Mouse (Mus musculus) lung, adult 18-20 months (tissue): ENCODE measurements around the gene Cdh1.
"Not testable (repeated sequence)": the region's sequence is repeated elsewhere in the genome, so short reads cannot be mapped to it uniquely, and the experiment has no call there.

Experiments used
- DNase-seq, 2 experiments: peaks; one replicate each; pipeline ENCODE4 v3.0.0; 2022; ENCODE audit warnings: mixed read lengths in 2 of 2

Gene Cdh1

DNA sequence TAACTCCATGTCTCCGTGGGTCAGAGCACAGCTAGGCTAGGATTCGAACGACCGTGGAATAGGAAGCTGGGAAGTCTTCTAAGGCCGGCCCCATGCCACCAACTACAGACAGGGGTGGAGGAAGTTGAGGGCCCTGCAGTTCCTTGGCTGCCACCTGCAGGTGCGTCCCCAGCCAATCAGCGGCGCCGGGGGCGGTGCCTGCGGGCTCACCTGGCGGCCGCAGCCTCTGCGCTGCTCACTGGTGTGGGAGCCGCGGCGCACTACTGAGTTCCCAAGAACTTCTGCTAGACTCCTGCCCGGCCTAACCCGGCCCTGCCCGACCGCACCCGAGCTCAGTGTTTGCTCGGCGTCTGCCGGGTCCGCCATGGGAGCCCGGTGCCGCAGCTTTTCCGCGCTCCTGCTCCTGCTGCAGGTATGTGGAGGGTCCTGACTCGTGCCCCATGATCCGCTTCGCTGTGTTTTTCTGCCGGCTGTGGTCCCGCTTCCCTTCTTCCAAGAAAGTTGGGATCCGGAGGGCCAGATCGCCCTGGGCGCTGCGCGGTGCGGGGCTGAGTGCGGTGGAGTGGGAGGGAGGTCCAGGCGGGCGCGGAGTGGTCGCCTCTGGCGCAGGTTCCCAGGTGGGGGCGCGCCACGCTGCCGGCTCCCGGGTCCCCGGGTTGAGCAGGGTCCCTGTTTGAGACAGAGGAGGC is at the start of gene Cdh1:
Gene Cdh1, plus strand, starts transcription at position 221 of the 689 bp plus-strand sequence.
- peak; percentile 92 to 94 for DNase-seq

GRCm38 (mm10) chr8:106554011-106554410 is 49.1 kb upstream of the Cdh1 start:
- DNase-seq = no peak

DNA sequence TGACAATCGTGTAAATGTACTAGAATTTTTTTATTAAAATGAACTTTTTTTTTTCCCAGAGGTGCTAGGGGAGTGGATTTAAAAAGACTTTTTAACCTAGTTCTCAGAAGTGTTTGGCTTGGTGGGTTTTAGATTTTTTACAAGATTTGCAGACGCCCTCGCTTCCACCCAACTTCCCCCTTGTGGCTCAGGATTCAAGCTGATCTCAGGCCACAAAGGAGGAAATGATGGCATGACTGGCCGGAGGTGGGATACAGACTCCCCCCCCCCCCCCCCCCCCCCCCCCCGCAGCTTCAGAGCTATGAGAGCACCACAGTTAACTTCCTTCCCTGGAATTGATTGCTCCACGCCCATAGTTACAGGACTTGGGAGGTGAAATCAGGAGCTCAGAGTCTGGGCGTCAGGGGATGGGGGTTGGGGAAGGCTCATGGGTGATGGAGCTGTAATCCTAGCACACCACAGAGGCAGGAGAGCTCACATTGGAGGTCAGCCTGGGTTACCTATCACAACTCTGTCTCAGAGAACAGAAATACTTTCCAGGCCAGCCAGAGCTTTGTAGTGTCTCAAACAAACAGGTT is 47.0 kb upstream of the Cdh1 start:
- no peak for DNase-seq

- DNase-seq = no peak
Measured at GRCm38 (mm10) chr8:106559844-106560243, 43.3 kb upstream of the Cdh1 start.

GRCm38 (mm10) chr8:106561097-106561865 is 41.9 kb upstream of the Cdh1 start:
- peak; percentile 89 to 93 for DNase-seq

DNA sequence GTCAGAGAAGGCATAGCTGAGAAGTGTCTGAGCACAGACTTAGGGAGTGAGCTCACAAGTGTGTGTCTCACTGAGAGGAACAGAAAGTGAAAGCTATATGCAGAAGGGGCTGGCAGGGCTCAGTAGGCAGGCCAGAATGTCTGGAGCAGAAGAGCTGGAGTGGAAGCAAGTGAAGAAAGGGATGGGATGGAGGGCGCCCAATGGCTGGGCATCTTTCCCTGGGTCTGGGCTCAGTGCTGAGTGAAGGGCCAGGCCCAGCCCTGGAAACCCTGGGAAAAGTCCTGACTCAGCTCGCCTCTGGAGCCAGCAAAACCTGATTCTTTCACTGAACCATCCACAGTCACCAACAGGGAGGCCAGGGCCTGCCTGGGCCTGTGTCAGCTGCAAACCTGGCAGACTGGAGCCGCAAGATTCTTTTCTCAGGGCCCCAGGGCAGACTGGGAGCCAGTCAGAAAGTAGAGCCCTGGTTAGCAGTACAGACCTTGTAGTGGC is 39.4 kb upstream of the Cdh1 start:
- DNase-seq = peak; percentile 45 to 59

GRCm38 (mm10) chr8:106569006-106569405 is 34.1 kb upstream of the Cdh1 start:
- no peak for DNase-seq

GRCm38 (mm10) chr8:106570386-106570785 is 32.8 kb upstream of the Cdh1 start:
- no peak for DNase-seq

GRCm38 (mm10) chr8:106571551-106572172 is 31.5 kb upstream of the Cdh1 start:
- DNase-seq = no peak

GRCm38 (mm10) chr8:106572175-106572574 is 31.0 kb upstream of the Cdh1 start:
- not testable (repeated sequence) for DNase-seq

GRCm38 (mm10) chr8:106573168-106573567 is 30.0 kb upstream of the Cdh1 start, which contains the start of gene Gm10073:
Gene Gm10073, minus strand, starts transcription at chr8:106573461.
- DNase-seq = not testable (repeated sequence)

DNA sequence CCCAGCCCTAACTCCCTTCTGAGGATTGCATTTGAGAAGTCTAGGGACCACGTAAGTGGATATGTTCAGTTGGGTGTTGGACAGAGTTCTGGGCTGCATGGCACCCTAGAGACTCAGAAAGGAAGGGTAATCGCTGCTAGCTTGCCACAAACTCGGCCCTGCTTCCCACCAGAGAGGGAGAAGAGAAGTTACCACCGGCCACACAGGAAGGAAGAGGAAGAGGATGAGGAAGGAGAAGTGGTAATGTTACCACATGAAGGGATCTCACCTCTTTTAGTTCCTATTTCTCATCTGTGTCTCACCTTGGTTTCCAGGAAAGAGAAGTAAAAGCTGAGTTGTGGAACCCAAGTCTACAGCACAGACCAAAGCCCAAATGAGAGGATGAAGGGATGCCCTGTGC is 28.9 kb upstream of the Cdh1 start:
- DNase-seq = no peak

GRCm38 (mm10) chr8:106576849-106577555 is 26.1 kb upstream of the Cdh1 start:
- DNase-seq = peak; percentile 43 to 65

- DNase-seq = no peak
Measured at GRCm38 (mm10) chr8:106579510-106579909, 23.6 kb upstream of the Cdh1 start.

DNA sequence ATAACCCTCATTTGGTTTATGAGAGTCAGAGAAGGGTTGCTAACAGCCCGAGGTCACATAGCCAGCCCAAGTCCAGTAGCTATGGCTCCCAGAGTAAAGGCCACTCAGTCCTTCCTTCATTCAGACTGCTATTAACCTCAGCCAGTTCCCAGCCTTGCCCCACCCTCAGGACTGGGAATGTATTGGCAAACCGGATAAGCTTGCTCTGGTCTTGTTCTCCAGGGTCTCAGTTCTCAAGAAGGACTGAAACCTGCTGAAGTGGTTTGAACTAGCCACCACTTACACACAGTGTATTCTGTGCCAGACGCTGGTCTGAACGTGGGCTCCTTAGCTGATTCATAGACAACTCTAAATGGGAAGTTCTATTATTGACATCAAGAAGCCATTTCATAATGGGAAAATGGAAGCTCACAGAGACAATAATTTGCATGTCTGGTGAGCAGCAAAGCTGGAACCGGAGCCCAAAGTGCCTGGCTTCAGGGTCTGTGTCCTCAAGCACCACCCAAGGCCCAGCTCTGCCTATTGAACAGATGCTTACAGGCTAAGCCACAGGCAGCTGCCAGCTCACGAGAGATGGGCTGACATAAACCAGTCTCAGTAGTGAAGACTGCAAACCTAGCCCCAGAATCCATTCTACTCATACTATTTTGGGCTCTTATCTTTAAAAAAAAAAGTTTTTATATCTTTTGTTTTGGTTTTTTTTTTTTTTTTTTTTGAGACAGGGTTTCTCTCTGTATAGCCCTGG is 21.6 kb upstream of the Cdh1 start:
- DNase-seq = peak; percentile 58 to 75

DNA sequence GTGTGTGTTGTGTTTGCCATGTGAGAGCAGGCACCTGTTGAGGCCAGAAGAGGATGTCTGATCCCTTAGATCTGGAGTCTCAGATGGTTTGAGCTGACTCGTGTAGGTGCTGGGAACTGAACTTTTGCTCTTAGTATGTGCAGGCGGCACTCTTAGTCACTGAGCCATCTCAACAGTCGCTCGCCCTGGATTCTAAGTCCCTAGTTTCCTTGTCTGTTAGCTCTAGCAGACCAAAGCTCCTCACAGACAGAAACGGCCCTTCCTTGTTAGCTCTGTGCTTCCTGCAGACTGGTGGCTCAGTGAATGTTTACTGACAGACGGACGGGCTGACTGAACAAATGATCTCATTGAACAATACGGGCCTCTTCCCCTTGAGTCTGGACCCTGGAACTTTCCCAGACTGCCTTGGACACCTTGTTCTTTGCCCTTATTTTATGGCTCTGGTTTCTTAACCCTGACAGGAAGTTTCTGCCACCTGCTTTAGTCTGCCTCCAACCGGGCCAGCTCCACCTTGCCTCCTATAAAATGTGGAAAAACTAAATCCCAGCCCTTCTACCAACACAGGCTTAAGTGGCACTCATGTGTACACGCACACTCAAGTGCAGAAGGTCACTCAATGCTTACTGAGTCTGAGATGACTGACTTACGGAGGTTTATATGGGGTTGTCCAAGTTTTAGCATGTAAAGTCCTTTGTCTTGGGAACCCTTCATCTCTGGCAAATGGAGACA is 18.0 kb upstream of the Cdh1 start:
- DNase-seq = peak in 1 of 2 experiments; percentile 38

DNA sequence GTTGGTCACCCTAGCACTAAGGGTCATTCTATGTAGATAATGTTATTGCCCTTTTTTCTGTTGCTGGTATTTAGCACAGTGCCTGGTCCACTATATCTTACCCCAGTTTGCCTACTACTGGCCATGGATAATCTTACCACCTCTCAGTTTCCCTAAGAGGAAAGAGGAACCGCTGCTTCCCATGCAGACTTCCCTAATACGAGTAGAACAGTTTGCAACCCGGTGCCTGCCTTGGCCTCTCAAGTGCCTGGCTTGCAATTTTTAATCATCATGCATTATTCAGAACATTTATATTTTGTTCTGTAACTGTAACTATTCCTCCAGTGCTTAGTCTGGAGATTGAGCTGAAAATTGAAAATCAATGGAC is 17.5 kb upstream of the Cdh1 start:
- no peak for DNase-seq

- DNase-seq = no peak
Measured at GRCm38 (mm10) chr8:106586896-106587295, 16.3 kb upstream of the Cdh1 start.

DNA sequence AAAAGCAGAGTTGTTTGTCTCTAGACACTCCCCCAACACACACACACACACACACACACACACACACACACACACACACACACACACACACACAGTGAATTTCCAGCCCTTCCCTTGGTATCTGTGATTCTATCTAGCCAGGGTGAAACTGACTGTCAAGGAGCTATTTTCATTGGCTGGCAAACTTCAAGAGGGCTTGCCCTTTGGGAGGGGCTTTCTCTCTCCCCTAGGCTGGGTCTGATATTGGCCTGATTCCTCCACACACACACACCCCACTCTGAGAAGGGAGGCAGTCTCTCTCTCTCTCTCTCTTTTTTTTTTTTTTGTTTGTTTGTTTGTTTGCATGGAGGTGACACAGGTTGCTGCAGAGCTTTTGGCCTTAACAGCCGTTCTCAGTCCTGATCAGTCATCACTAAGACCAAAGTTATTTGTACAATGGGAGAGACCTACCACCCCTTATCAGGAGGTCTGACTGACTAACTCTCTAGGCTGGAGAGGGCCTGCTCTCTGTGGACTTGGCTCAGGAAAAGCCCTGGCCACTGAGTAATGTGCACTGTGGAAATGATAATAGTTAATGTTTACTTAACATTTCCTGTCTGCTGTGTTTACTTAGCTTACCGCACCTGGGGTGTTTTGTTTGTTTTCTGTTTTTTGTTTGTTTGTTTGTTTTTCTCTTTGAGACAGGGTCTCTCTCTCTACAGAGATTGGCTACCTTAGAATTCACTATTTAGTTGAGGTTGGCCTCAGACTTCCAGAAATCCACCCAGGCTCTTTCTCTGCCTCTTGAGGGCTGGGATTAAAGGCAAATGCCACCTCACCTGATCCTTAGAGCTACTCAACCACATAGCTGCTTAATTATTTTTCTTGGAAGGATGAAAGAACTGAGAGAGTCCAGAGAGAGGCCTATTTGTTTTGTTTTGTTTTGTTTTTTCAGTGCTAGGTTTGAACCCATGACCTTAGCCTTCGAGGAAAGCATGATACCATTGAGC is 14.4 kb upstream of the Cdh1 start:
- no peak for DNase-seq

DNA sequence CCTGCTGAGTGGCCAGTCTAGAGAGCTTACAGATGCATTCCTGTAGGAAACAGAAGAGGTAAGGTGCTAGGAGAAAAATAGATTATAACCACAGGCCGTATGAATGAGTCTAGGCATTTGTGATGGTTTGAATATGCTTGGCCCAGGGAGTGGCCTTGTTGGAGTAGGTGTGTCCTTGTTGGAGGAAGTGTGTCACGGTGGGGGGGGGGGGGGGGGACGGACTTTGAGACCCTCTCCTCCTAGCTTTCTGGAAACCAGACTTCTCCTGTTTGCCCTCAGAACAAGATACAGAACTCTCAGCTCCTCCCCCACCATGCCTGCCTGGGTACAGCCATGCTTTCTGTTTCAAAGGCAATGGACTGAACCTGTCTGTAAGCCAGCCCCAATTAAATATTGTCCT is 10.7 kb upstream of the Cdh1 start:
- DNase-seq = no peak
